Mouse (Mus musculus) lung, postnatal 0 days (tissue): Measurements from ENCODE around the gene Mcm3ap. TPM values are rescaled to one million over a fixed set of nuclear protein-coding genes. Genes with fewer than 3 reads are reported as not detected.
A peak's percentile ranks its signal among the peaks of the same experiment; 100 is the strongest.

Experiments used
- ATAC-seq: fragments of 200-750 bp; cut with Nextera tagmentation; 2 replicates; pipeline ENCODE4 v1.8.0; 2017; ENCODE audit warnings: moderate library complexity
- DNase-seq: peaks from one replicate; pipeline ENCODE4 v3.0.0-alpha.2; 2016; ENCODE audit warnings: low spot score
- H3K27ac ChIP-seq: fragments of 300-500 bp; sonication (generic); 2 replicates; pipeline ENCODE4 v1.5.1; 2014; ENCODE audit warnings: antibody characterized with exemption, mild to moderate bottlenecking, low read length, mixed read lengths
- H3K27me3 ChIP-seq: fragments of 300-500 bp; sonication (generic); replicated peaks from 2 replicates; pipeline ENCODE4 v1.6.1; 2014; ENCODE audit warnings: low read length, mixed read lengths; ENCODE audit not compliant: insufficient read depth
- H3K36me3 ChIP-seq: fragments of 300-500 bp; sonication (generic); 2 replicates; pipeline ENCODE4 v1.6.1; 2014; ENCODE audit warnings: low read length, mixed read lengths; ENCODE audit not compliant: insufficient read depth
- H3K4me1 ChIP-seq: fragments of 300-500 bp; sonication (generic); 2 replicates; pipeline ENCODE4 v1.6.1; 2014; ENCODE audit warnings: antibody characterized with exemption, low read depth, low read length, mixed read lengths; ENCODE audit not compliant: insufficient read depth
- H3K4me2 ChIP-seq: fragments of 300-500 bp; sonication (generic); replicated peaks from 2 replicates; pipeline ENCODE4 v1.6.1; 2014; ENCODE audit warnings: low read depth, mild to moderate bottlenecking, low read length, moderate library complexity, mixed read lengths
- H3K4me3 ChIP-seq: fragments of 300-500 bp; sonication (generic); 2 replicates; pipeline ENCODE4 v1.5.1; 2014; ENCODE audit warnings: low read depth, low read length
- H3K9ac ChIP-seq: fragments of 300-500 bp; sonication (generic); replicated peaks from 2 replicates; pipeline ENCODE4 v1.6.1; 2014; ENCODE audit warnings: low read depth, mild to moderate bottlenecking
- H3K9me3 ChIP-seq: fragments of 300-500 bp; sonication (generic); 2 replicates; pipeline ENCODE4 v1.6.1; 2016; ENCODE audit warnings: low read length, mixed read lengths
- CTCF ChIP-seq: IDR thresholded peaks from 2 replicates; pipeline ENCODE4 v1.5.1; 2016; ENCODE audit warnings: antibody characterized with exemption, mild to moderate bottlenecking
- EP300 ChIP-seq: IDR thresholded peaks from 2 replicates; pipeline ENCODE4 v1.6.1; 2016; ENCODE audit warnings: antibody characterized with exemption, mild to moderate bottlenecking, control low read depth
- WGBS: fragments of 180-500 bp; shearing (Covaris S2); extraction: QIAGEN DNeasy Blood & Tissue Kit; methylation state at CpG from one replicate; pipeline ENCODE4 v1.1.7; 2014; 5-methylcytosine and 5-hydroxymethylcytosine counted together
- polyA plus RNA-seq: library from polyadenylated mRNA; unstranded; fragments of >200 nt; fragmentation: Nextera tagmentation; extraction: Ambion mirVana; gene quantifications from 2 replicates; pipeline ENCODE4 v1.2.1, GENCODE M21; 2015

Mcm3ap gene
- polyA plus RNA-seq, 1 experiment from 2014 or later = 41.9 TPM

DNA sequence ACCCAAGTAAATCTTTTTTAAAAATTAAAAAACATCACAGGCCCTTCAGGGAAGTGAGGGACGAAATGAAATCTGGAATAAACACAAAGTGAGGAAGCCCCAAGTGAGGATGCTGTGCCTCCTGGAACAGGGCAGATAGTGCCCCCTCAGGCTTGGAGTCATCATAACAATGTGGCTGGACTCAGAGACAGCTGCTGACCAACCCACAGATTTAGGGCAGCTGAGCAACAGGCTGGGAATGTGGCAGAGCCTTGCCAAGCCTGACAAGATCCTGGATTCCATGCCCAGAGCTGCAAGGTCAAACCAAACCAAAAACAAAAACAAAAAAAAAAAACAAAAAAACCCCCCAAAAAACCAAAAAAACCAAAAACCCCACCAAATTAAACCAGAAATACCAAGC, 7.5 kb upstream of the Mcm3ap start:
- Histone ChIP-seq H3K4me2 (no peak overlapping the region), H3K9ac (no peak overlapping the region), H3K27ac (no peak overlapping the region), H3K4me1 (no peaks in the 10 kb centered on the region), H3K9me3 (no peaks in the 10 kb centered on the region), H3K36me3 (no peaks in the 10 kb centered on the region), H3K27me3 (no peaks in the 10 kb centered on the region), H3K4me3 (no peak overlapping the region)
- TF ChIP-seq EP300 (no peak), CTCF (no peak)
- WGBS = 83% methylated on average over 1 of the region's 1 CpGs
- ATAC-seq = no peak
- no peak for DNase-seq

DNA sequence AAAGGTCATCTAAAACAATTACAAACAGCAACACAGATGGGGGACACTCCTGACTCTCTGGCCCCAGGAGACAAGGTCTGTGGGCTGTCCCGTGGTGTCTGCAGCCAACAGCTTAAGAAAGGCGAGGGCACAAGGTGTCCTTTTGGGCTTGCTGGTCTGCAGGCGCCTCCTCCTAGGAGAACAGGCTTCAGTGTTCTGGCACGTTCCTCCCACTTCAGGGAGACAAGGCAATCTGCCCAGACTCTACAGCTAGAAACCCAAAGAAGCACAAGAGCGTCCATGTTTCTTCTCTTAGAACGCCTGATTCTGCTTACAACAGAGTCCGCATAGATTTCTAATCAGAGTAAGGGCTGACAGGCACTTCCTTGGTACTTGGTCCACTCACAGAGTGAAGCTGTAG, 6.4 kb upstream of the Mcm3ap start:
- Histone ChIP-seq H3K9ac (no peak overlapping the region), H3K4me3 (no peak overlapping the region), H3K4me2 (no peak overlapping the region), H3K27me3 (no peaks in the 10 kb centered on the region), H3K36me3 (no peaks in the 10 kb centered on the region), H3K9me3 (no peaks in the 10 kb centered on the region), H3K4me1 (no peaks in the 10 kb centered on the region), H3K27ac (no peak overlapping the region)
- DNase-seq = no peak
- WGBS = 81% methylated on average over 7 of the region's 7 CpGs
- TF ChIP-seq EP300 = no peak
- no peak for TF ChIP-seq CTCF
- no peak for ATAC-seq

GRCm38 (mm10) chr10:76462721-76463120, 6.0 kb upstream of the Mcm3ap start:
- Histone ChIP-seq H3K27ac (no peak overlapping the region), H3K4me3 (no peak overlapping the region), H3K36me3 (no peaks in the 10 kb centered on the region), H3K4me1 (no peaks in the 10 kb centered on the region), H3K9me3 (no peaks in the 10 kb centered on the region), H3K9ac (no peak overlapping the region), H3K27me3 (no peaks in the 10 kb centered on the region), H3K4me2 (no peak overlapping the region)
- no peak for TF ChIP-seq CTCF
- no peak for TF ChIP-seq EP300
- WGBS = 88% methylated on average over 6 of the region's 6 CpGs
- DNase-seq (no peak), ATAC-seq (no peak)

DNA sequence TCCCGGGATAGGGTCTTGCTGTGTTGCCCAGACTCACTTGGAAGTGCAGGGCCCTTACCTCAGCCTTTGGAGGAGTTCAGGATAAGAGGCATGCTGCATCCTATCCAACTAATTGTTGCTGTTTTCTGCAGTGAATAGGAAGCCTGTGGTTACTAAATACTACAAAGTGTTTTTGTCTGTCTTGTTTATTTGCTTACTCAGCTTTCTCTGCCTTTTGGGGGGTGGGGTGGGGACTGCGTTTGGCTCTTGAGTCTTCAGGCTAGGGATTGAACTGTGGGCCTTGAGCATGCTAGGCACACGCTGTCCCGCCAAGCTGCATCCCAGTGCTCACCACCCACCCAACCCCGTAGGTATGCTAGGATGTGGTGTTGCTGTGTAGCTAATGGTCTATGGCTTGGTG, 5.0 kb downstream of the Mcm3ap start:
- Histone ChIP-seq H3K27me3 (no peaks in the 10 kb centered on the region), H3K4me2 (no peak overlapping the region), H3K27ac (no peak overlapping the region), H3K9me3 (no peaks in the 10 kb centered on the region), H3K4me1 (no peaks in the 10 kb centered on the region), H3K36me3 (peaks cover 28% of the 10 kb centered on the region), H3K9ac (no peak overlapping the region), H3K4me3 (no peak overlapping the region)
- TF ChIP-seq CTCF (no peak), EP300 (no peak)
- WGBS = 90% methylated on average over 5 of the region's 5 CpGs
- DNase-seq (no peak), ATAC-seq (no peak)

GRCm38 (mm10) chr10:76480851-76481250, 12.1 kb downstream of the Mcm3ap start:
- no peak for TF ChIP-seq EP300
- no peak for TF ChIP-seq CTCF
- no peak overlapping the region for H3K4me3 ChIP-seq
- no peak overlapping the region for H3K27ac ChIP-seq
- H3K4me1 ChIP-seq = no peaks in the 10 kb centered on the region
- H3K36me3 ChIP-seq = peaks cover 71% of the 10 kb centered on the region
- ATAC-seq = peak; percentile 41; the same call in 1 of the 2 replicates
- no peak overlapping the region for H3K4me2 ChIP-seq
- no peaks in the 10 kb centered on the region for H3K27me3 ChIP-seq
- no peak for DNase-seq
- H3K9ac ChIP-seq = no peak overlapping the region
- H3K9me3 ChIP-seq = no peaks in the 10 kb centered on the region
- WGBS = 89% methylated on average over 12 of the region's 13 CpGs

DNA sequence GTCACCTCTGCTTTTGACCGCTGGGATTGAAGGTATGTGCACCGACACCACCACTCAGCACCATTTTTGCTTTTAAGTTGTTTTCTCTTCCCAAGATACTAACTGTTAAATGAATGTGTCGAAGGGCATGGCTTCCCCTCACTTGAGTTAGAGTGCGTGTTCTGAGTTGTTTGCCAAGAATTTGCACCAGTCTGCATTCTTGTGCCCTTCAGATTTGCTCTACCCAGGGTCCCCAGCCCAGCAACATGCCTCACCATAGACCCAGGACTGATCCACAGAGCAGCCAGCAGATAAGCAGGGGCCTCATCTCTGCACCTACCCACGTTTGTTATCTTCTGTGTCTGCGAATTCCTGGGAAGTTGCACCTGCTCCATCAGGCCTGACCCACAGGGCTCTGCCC, 12.8 kb downstream of the Mcm3ap start:
- H3K36me3 ChIP-seq = peaks cover 68% of the 10 kb centered on the region
- H3K27ac ChIP-seq = no peak overlapping the region
- DNase-seq (no peak), ATAC-seq (peak; percentile 50)
- H3K4me2 ChIP-seq = no peak overlapping the region
- no peaks in the 10 kb centered on the region for H3K27me3 ChIP-seq
- no peaks in the 10 kb centered on the region for H3K4me1 ChIP-seq
- TF ChIP-seq CTCF (no peak), EP300 (no peak)
- H3K4me3 ChIP-seq = no peak overlapping the region
- H3K9ac ChIP-seq = no peak overlapping the region
- no peaks in the 10 kb centered on the region for H3K9me3 ChIP-seq
- 78% methylated on average over 6 of the region's 6 CpGs for WGBS

DNA sequence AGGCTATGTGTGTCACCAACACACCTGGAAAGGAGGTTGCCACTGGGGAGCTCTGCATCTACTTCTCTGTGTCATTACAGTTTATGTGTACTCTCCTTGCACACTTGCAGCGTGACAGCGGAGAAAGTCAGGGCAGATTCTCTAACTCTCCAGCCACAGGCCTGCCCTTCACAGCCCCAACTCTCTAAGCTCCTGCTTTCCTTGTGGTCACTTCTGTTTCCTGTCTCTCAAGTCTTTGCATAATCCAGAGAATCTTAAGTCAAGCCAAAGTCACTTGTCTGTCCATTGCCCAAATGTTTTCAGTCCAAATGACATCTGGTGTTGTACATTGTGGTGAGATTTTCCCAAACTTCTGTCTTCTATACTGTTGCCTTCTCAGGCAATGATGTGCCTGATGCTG, 17.6 kb downstream of the Mcm3ap start:
- Histone ChIP-seq H3K4me1 (no peaks in the 10 kb centered on the region), H3K4me3 (no peak overlapping the region), H3K4me2 (no peak overlapping the region), H3K9me3 (no peaks in the 10 kb centered on the region), H3K27ac (no peak overlapping the region), H3K9ac (no peak overlapping the region), H3K36me3 (peaks cover 62% of the 10 kb centered on the region), H3K27me3 (no peaks in the 10 kb centered on the region)
- ATAC-seq (no peak), DNase-seq (no peak)
- WGBS = 94% methylated on average over 2 of the region's 2 CpGs
- no peak for TF ChIP-seq EP300
- TF ChIP-seq CTCF = no peak
